Mouse (Mus musculus): ENCODE measurements around the gene Ccdc153. TPM values are rescaled to one million over a fixed set of nuclear protein-coding genes. Genes with fewer than 3 reads are reported as not detected.

Gene Ccdc153
- total and polyA plus RNA-seq, 3 experiments, result not detected

- no peak overlapping the region for H3K9ac ChIP-seq (ENCODE audit: insufficient read depth, low read depth)
- H3K4me2 ChIP-seq (ENCODE audit: insufficient read depth, low read depth, poor library complexity, severe bottlenecking), result no peak overlapping the region
- H3K9me3 ChIP-seq (replicated peaks; ENCODE audit: low read length), result no peaks in the 10 kb centered on the region
- no peak overlapping the region for H3K27ac ChIP-seq (ENCODE audit: insufficient read depth, low read depth)
- no peak for DNase-seq (ENCODE audit: extremely low read depth)
- H3K4me1 ChIP-seq (ENCODE audit: control insufficient read depth in 1 of 2, insufficient read depth in 2 of 2), result peaks cover 3 to 38% of the 10 kb centered on the region in 2 experiments; a peak in 3 of 4 replicates
- H3K4me3 ChIP-seq (replicated peaks in 1 of 3; ENCODE audit: low read depth in 2 of 3, low read length in 2 of 3, poor library complexity in 1 of 3), result no peak overlapping the region
- no peaks in the 10 kb centered on the region for H3K27me3 ChIP-seq (replicated peaks)
- in situ Hi-C loops (cut with MboI; ENCODE audit: low pct_ligation_motif_present, low pct_unique_long_range_greater_than_20kb, low sequenced_read_pairs) (no loop called here), dilution Hi-C loops (cut with MboI; ENCODE audit: extremely low pct_ligation_motif_present, extremely low pct_unique_long_range_greater_than_20kb, low sequenced_read_pairs) (no loop called here)
- no peaks in the 10 kb centered on the region for H3K36me3 ChIP-seq (replicated peaks in 1 of 2; ENCODE audit: control insufficient read depth in 1 of 2, insufficient read depth in 1 of 2, low read length in 1 of 2)
- no peaks in the 10 kb centered on the region for H3K79me2 ChIP-seq (replicated peaks; ENCODE audit: control insufficient read depth, extremely low read depth, insufficient read depth, poor library complexity, severe bottlenecking)
- TF ChIP-seq MXI1 (IDR thresholded peaks at IDR 0.05; ENCODE audit: low read depth, low read length) (no peak), ZC3H11A (IDR thresholded peaks at IDR 0.05; ENCODE audit: low read depth, low read length) (no peak), CTCF (conservative IDR thresholded peaks at IDR 0.05 in 1 of 2, IDR thresholded peaks at IDR 0.05 in 1 of 2; ENCODE audit: low read depth in 2 of 2, low read length in 2 of 2) (no peak), ZMIZ1 (IDR thresholded peaks at IDR 0.05; ENCODE audit: low read depth, low read length) (no peak), ELF1 (IDR thresholded peaks at IDR 0.05; ENCODE audit: low read depth, low read length) (no peak), TCF12 (IDR thresholded peaks at IDR 0.05; ENCODE audit: low read depth, low read length) (no peak), ETS1 (conservative IDR thresholded peaks at IDR 0.05; ENCODE audit: low read depth, low read length) (no peak), MEF2A (IDR thresholded peaks at IDR 0.05; ENCODE audit: borderline replicate concordance, low read depth, low read length) (no peak), MAZ (IDR thresholded peaks at IDR 0.05; ENCODE audit: low read depth, low read length) (no peak), TBP (conservative IDR thresholded peaks at IDR 0.05; ENCODE audit: low read depth, low read length) (no peak), NRF1 (IDR thresholded peaks at IDR 0.05; ENCODE audit: low read depth, low read length) (no peak), UBTF (IDR thresholded peaks at IDR 0.05; ENCODE audit: low read depth, low read length) (no peak), E2F4 (IDR thresholded peaks at IDR 0.05; ENCODE audit: insufficient replicate concordance, low read depth, low read length) (no peak), RAD21 (IDR thresholded peaks at IDR 0.05; ENCODE audit: low read depth, low read length) (no peak), RCOR1 (conservative IDR thresholded peaks at IDR 0.05; ENCODE audit: low read depth, low read length) (no peak)
These were observed 435 bp downstream of the Ccdc153 start for GRCm38 (mm10) chr9:44240911-44241310.

- no peak for DNase-seq (ENCODE audit: extremely low read depth)
- Histone ChIP-seq H3K9me3 (replicated peaks; ENCODE audit: low read length) (no peaks in the 10 kb centered on the region), H3K9ac (ENCODE audit: insufficient read depth, low read depth) (no peak overlapping the region), H3K4me1 (ENCODE audit: control insufficient read depth in 1 of 2, insufficient read depth in 2 of 2) (peaks cover 3 to 32% of the 10 kb centered on the region in 2 experiments; a peak in 2 of 4 replicates), H3K79me2 (replicated peaks; ENCODE audit: control insufficient read depth, extremely low read depth, insufficient read depth, poor library complexity, severe bottlenecking) (no peaks in the 10 kb centered on the region), H3K27ac (ENCODE audit: insufficient read depth, low read depth) (no peak overlapping the region), H3K4me2 (ENCODE audit: insufficient read depth, low read depth, poor library complexity, severe bottlenecking) (no peak overlapping the region), H3K36me3 (replicated peaks in 1 of 2; ENCODE audit: control insufficient read depth in 1 of 2, insufficient read depth in 1 of 2, low read length in 1 of 2) (no peaks in the 10 kb centered on the region), H3K4me3 (replicated peaks in 1 of 3; ENCODE audit: low read depth in 2 of 3, low read length in 2 of 3, poor library complexity in 1 of 3) (no peak overlapping the region), H3K27me3 (replicated peaks) (no peaks in the 10 kb centered on the region)
- in situ Hi-C loops (cut with MboI; ENCODE audit: low pct_ligation_motif_present, low pct_unique_long_range_greater_than_20kb, low sequenced_read_pairs), result no loop called here
- TF ChIP-seq ZNF384 (IDR thresholded peaks at IDR 0.05; ENCODE audit: low read depth, low read length), result no peak
- TF ChIP-seq CHD1 (IDR thresholded peaks at IDR 0.05; ENCODE audit: low read depth, low read length), result no peak
- no peak for TF ChIP-seq MAX (IDR thresholded peaks at IDR 0.05; ENCODE audit: low read length)
- TF ChIP-seq ZC3H11A (IDR thresholded peaks at IDR 0.05; ENCODE audit: low read depth, low read length), result no peak
- TF ChIP-seq ZKSCAN1 (IDR thresholded peaks at IDR 0.05; ENCODE audit: borderline replicate concordance, low read depth, low read length), result no peak
- TF ChIP-seq NRF1 (IDR thresholded peaks at IDR 0.05; ENCODE audit: low read depth, low read length), result no peak
- TF ChIP-seq ZMIZ1 (IDR thresholded peaks at IDR 0.05; ENCODE audit: low read depth, low read length), result no peak
- no peak for TF ChIP-seq MAFK (IDR thresholded peaks at IDR 0.05; ENCODE audit: insufficient replicate concordance, low read length)
- TF ChIP-seq EP300 (IDR thresholded peaks at IDR 0.05; ENCODE audit: low read length), result no peak
- no peak for TF ChIP-seq SMC3 (IDR thresholded peaks at IDR 0.05; ENCODE audit: low read depth, low read length)
- no peak for TF ChIP-seq PAX5 (IDR thresholded peaks at IDR 0.05; ENCODE audit: low read length)
- dilution Hi-C loops (cut with MboI; ENCODE audit: extremely low pct_ligation_motif_present, extremely low pct_unique_long_range_greater_than_20kb, low sequenced_read_pairs), result no loop called here
These were observed 942 bp downstream of the Ccdc153 start for GRCm38 (mm10) chr9:44241418-44241817.
